Mouse (Mus musculus): ENCODE measurements around the gene Gcm1.
A peak's percentile ranks its signal among the peaks of the same experiment; 100 is the strongest.
"Not testable (repeated sequence)": the region's sequence is repeated elsewhere in the genome, so short reads cannot be mapped to it uniquely, and the experiment has no call there.

Gene Gcm1

DNA sequence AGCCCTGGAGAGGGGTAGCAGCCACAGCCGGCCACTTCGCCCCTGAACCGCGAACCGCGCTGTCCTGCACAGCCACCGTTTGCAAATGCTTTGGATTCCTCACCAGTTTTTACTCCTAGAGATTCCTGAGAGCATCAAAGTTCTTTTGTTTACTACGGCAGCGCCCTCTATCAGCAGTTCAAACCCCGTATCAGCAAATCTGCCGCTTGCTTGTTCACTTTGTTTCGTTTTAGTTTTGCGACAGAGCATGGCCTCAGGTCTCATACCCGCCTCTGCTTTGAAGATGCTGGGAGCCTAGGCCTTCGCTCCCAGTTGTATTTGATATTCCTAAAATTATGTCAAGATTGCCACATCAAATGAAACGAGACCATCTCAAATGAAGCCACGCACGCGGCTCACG lies 5.0 kb upstream of the Gcm1 start:
- DNase-seq (ENCODE audit: low spot score) = peak; percentile 8

GRCm38 (mm10) chr9:78050452-78050970 lies 1.2 kb upstream of the Gcm1 start:
- DNase-seq (ENCODE audit: low spot score) = no peak

DNA sequence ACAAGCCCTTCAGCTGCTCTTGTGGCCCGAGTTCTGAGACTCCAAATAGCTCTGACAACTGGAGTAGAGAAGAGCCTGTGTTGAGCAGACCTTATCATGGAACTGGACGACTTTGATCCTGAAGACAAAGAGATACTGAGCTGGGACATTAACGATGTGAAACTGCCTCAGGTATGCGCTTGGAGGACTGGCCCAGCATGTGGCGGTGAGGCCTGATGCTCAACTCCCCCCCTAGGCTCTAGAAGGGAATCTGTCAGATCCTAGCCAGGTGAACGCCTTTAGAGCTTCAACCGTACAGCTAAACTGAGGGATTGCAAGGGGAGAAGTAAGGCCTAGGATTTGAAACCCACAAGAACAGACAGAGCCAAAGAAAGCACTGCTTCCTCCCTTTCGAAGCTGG lies 2.1 kb downstream of the Gcm1 start:
- DNase-seq (ENCODE audit: low spot score) = no peak

GRCm38 (mm10) chr9:78054298-78054697 lies 2.6 kb downstream of the Gcm1 start:
- DNase-seq (ENCODE audit: low spot score) = no peak

DNA sequence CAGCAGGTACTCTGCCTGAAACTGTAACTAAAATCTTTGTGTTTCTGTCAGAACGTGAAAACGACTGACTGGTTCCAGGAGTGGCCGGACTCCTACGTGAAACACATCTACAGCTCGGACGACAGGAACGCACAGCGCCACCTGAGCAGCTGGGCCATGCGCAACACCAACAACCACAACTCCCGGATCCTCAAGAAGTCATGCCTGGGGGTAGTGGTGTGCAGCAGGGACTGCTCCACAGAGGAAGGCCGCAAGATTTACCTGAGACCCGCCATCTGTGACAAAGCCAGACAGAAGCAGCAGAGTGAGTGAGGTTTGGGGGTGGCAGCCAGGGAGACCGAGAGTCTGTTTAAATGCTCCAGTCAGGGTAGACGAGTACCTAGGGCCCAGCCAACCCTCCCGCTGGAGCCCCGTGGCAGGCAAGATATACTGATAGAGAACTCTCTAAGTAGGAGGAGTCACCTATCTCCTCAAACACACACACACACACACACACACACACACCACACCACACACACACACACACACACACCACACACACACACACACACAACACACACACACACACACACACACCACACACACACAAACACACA lies 7.9 kb downstream of the Gcm1 start:
- no peak for DNase-seq (ENCODE audit: low spot score)

GRCm38 (mm10) chr9:78062392-78062791 lies 10.7 kb downstream of the Gcm1 start:
- DNase-seq (ENCODE audit: low spot score) = no peak

DNA sequence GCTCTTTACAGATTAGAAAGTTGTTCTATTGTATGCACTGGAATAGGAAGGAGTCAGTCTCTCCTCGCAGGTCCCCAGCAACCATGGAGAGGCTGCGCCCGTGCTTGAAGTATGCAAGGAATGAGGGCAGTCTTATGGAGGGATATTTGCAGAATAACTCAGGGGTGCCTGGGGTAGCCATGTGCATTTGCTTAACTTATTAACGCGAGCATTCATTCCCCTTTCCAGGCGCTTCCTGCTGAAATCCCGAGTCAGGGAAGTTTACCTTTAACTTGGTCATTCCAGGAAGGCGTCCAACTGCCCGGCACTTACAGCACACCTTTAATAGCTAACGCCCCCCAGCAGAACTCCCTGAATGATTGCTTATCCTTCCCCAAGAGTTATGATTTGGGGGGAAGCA lies 12.4 kb downstream of the Gcm1 start:
- DNase-seq (ENCODE audit: low spot score) = no peak

- no peak for DNase-seq (ENCODE audit: low spot score)
These were observed 18.8 kb downstream of the Gcm1 start for GRCm38 (mm10) chr9:78070496-78070895.

DNA sequence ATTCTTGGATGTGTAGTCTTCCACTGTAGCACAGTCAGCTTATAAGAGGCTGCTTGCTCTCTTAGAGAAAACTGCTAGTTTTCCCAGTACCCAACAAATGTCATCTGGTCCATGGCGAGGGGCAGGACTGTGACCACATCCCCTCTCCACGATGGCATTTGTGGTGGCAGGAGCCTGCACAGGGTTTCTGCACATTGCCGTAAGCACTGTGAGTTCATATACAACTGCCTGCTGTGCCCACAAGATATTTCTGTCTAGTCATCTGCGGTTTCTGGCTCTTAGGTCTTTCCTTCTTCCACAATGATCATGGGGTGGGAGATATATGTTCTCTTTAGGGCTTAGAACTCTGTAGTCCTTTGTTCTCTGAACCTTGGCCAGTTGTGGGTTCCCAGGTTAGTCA lies 19.9 kb downstream of the Gcm1 start:
- no peak for DNase-seq (ENCODE audit: low spot score)

- not testable (repeated sequence) for DNase-seq (ENCODE audit: low spot score)
These were observed 21.6 kb downstream of the Gcm1 start for GRCm38 (mm10) chr9:78073291-78073690.

DNA sequence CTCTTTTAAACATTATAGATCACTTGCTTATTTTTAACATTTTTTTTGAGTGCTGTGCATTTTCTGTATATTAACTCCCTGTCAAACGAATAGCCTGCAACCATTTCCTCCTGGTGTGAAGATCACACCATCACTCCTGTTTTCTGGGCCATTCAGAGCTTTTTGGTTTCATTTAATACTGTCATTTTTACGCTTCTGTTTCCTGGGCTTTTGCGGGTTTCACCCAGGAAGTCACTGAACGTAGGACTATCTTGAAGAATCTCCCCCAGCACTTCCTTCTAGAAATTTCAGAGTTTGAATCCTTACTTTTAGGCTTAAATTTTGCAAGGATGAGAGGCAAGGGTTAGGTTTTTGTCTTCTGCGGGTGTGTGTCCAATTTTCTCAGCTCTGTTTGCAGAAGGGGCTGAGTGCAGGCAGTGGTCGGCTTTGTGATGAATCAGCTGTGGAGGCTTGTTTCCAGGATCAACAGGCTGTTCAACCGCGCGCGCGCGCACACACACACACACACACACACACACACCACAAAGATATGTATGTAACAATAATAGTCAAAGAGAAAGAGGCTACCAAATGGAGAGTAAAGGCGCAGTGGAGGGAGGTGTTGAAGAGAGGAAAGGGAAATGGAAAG lies 22.1 kb downstream of the Gcm1 start:
- DNase-seq (ENCODE audit: low spot score) = no peak

- no peak for DNase-seq (ENCODE audit: low spot score)
These were observed 23.5 kb downstream of the Gcm1 start for GRCm38 (mm10) chr9:78075256-78075655.

- no peak for DNase-seq (ENCODE audit: low spot score)
These were observed 26.5 kb downstream of the Gcm1 start for GRCm38 (mm10) chr9:78078240-78078639.

DNA sequence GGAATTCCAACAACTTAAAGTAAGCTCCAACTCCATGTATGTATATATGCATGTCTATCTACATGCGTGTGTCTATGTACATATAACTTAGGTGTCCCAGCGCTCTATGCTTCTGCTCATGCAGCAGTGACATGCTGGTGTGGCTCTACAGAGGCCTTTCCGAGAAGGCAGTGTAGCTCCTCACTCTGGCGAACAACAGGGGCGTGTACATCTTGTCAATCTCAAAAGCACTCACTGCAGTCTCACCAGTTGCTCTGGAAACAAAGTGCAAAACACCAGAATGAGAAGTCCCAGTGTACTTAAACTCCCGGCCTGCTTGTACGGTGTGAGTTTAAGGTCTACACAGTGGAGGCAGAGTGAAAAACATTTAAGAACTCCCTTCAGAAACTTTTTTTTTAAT lies 30.1 kb downstream of the Gcm1 start:
- DNase-seq (ENCODE audit: low spot score) = no peak

DNA sequence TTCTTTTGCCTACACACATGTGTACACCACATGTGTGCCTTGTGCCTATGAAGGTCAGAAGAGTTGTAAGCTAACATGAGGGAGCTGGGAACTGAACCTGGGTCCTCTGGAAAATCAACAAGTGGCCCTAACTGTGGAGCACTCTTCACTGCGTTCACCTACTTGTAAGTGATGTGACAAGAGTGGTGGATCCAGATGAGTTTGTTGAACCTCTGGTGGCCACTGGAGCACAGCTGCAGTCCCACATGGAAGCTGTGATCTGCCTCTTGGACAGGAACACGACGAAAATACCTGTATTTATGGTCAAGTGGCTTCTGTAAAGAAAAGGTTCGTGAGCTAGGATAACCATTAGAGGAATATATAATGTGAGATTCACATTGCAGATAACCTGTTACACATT lies 32.6 kb downstream of the Gcm1 start:
- DNase-seq (ENCODE audit: low spot score) = no peak

DNA sequence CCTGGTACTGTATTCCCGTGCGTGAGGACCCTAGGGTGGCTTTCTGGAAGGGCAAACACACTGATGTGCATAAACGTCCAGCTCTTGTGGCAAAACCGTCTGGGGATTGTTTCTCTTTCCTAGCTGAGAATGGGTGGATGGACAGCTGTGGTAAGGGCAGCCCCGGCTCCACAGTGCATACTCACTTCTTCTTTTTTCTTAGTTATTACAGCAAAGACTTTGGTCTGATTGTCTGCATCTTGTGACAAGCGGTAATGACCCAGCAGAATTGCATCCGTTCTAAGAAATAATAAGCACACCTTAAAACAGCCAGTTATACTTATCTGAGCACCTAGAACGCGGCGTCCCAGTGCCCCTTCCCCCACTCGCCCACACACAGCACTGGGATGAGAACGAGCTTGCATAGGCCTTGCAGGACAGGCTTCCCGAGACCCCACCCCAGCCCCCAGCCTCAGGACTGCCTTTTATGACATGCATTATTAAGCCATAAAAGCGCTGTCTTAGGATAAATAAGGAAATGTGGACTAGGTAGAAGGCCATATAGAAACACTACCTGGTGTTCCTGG lies 34.1 kb downstream of the Gcm1 start:
- no peak for DNase-seq (ENCODE audit: low spot score)

GRCm38 (mm10) chr9:78087751-78088150 lies 36.0 kb downstream of the Gcm1 start:
- DNase-seq (ENCODE audit: low spot score) = no peak

- DNase-seq (ENCODE audit: low spot score) = no peak
These were observed 36.8 kb downstream of the Gcm1 start for GRCm38 (mm10) chr9:78088521-78088920.

DNA sequence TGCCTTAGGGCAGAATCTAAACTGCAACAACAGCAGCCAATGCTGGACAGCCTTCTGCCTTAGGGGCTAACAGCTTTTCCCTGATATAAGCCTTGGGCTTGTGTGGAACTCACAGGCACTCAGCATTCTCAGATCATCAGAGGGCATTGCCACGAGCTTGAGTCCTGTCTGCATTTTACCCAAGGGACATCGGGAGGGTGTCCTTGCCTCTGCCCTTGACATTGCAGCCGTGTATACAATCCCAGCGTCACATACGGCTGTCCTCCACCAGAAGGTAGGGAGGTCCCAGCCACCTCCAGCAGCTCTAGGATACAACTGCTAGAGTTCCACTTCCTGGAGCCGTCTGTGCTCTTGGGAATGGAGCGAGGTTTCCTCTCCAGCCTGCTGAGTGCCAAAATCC lies 37.2 kb downstream of the Gcm1 start:
- DNase-seq (ENCODE audit: low spot score) = no peak

DNA sequence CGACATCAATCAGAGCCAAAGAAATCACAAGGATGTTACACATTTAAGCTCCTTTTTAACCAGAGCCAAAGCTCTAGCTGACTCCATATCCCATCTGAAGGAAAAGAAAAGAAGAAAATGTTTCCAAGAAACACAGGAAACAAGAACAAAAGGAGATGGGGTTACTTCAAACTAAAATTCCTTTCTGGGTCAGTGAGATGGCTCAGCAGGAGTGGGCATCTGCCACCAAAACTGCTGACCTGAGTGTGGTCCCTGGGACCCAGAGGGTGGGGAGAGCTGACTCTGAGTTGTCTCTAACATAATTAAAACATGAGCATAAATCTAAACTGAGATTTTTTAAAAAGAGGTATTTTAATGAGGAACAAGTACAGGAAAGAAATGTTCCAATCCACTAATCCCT lies 38.2 kb downstream of the Gcm1 start:
- DNase-seq (ENCODE audit: low spot score) = no peak

DNA sequence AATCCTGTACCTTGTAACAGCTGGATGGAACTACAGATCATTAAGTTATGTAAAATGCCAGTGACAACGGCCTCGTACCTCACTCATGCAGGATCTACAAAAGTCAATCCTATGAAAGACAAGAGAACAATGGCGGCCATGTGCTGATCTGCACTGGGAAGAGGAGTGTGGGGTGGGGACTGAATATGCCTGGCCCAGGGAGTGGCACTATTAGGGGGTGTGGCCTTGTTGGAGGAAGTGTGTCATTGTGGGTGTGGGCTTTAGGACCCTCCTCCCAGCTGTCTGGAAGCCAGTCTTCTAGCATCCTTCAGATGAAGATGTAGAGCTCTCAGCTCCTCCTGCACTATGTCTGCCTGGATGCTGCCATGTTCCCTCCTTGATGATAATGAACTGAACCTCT lies 38.9 kb downstream of the Gcm1 start:
- DNase-seq (ENCODE audit: low spot score) = no peak

DNA sequence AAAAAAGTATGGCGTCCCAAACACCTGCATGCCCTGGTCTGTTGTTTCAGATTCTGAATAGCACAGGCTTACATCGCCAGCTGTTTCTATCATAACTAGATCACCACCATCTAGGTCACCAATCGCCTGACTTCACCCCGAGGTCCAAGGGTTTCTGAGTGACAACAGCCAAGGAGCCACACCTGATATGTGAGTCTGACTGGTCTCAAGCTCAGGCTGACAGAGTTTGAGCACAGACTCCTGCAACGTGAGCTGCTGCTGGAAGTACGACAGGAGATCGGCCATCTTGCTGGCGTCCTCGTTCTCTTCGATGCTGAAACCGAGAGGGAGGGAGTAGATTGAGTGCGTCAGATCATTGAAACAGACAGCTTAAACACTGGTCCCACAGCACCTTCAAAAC lies 44.0 kb downstream of the Gcm1 start:
- DNase-seq (ENCODE audit: low spot score) = no peak

GRCm38 (mm10) chr9:78096376-78096775 lies 44.7 kb downstream of the Gcm1 start:
- DNase-seq (ENCODE audit: low spot score) = no peak

DNA sequence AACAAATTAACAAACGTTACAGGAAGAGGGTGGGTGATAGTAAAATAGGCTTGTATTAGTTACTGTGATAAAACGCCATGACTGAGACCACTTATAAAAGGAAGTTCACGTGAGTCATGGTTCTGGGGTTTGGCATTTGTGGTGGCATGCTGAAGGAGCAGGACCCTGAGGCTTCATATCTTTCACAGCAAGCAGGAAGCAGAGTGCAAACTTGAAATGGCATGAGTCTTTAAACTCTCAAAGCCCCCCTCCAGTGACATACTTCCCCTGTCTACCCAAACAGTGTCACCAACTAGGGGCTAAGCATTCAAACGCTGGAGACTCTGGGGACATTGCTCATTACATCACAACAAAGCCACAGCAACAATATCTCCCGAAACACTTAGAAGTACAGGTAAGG lies 49.2 kb downstream of the Gcm1 start:
- no peak for DNase-seq (ENCODE audit: low spot score)
